Mouse (Mus musculus): ENCODE measurements around the gene Rfx2.
A peak's percentile ranks its signal among the peaks of the same experiment; 100 is the strongest.

Gene Rfx2

GRCm38 (mm10) chr17:56744173-56744572 is 86.6 kb downstream of the Rfx2 start:
- no peak for DNase-seq

GRCm38 (mm10) chr17:56740788-56741160 is 90.0 kb downstream of the Rfx2 start:
- no peak for DNase-seq

DNA sequence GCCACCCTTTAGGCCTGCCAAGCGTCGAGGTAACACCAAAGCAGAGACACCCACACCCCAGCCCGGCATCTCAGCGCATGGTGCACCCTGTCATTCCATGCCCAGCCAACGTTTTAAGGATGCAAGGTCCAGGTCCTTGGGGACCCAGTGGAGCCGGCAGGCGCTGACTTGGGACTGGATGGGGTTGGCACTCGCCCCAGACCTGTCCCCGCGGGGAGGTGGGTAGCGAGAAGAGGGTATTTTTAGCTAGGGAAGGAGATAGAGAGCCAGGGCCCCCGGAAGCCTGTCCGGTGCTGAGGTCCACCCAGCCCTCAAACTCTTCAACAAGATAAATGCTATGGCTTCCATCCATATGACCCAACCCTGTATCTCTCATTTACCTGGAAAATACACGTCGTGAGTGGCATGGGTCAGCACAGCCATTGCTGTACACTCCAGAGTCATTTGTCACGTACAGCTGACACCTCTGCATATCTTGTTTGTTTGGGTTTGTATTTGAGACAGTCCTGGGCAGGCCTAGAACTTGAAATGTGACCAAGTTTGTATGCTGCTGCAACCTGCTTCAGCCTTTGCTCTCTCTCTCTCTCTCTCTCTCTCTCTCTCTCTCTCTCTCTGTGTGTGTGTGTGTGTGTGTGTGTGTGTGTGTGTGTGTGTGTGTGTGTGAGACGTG is 90.6 kb downstream of the Rfx2 start:
- DNase-seq: no peak

DNA sequence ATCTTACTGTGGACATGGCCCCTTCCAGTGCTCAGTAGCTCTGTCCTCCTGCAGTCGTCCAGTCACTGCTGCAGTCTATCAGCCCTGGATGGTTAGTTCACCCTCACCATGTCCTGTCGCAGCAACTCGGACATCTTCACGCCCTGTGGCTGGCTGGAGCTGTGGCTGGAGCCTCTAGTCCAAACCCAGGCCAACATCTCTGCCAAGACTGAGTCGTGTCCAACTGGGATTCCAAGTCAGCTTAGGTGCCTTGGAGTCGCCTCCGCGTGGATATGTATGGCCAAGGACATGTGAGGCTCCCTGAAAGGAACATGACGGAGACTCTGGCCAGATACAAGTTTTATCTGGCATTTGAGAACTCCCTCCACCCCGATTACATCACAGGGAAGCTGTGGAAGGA is 92.6 kb downstream of the Rfx2 start:
- no peak for DNase-seq

DNA sequence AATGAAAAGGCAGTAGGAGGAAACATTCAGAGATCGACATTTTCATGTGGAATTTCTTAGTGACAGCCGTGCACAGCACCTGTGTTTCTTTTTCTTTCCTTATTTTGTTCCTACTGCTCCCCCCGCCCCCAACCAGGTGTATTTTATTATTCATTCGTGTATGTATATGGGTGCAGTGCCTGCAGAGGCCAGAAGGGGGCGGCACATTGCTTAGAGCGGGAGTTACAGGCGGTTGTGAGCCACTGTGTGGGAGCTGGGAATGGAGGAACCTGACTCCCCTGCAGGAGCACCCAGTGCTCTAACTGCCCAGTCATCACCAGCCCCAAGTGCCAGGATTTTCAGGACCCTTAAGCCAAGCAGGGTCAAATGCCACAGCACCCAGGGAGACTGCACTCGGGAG is 94.3 kb downstream of the Rfx2 start:
- DNase-seq: peak; percentile 42

- no peak for DNase-seq
Observed at GRCm38 (mm10) chr17:56729656-56730055, 101.2 kb downstream of the Rfx2 start.

DNA sequence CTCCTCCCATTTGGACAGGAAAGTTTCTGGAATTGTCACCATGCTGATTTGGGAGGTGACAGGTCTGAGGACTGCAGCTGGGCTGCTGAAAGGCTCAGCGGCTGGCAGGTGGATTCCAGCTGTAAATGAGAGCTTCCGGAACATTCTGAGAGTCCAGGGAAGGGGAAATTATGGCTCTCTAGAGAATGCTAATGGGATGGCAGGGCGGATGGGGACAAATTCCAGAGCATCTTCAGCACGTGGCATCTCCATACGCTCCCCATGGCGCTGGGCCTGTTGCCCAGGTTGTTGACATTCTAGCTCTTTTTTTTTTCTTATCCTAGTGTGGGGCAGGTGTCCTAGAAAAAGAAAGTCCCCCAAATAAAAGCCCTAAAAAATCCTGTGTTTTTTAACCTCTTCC is 101.7 kb downstream of the Rfx2 start:
- DNase-seq: no peak

DNA sequence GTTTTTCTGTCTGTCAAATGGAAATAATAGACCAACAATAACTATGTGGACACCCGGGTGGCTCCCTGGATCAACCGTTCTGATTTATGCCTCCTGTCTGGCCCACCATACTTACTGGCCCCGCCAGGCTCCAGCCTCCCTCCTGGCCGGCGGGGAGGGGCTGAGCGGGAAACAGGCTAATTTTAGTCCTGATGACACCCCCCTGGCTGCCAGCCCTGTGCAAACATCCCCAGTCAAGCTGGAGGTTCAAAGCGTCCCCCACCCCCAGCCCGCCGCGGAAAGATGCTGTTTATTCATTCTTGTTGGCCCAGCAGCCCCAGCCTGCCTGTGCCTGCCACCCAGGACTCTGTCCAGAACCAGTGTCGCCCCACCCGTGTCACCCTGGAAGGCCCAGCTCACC is 102.7 kb downstream of the Rfx2 start:
- DNase-seq: no peak

- no peak for DNase-seq
Observed at GRCm38 (mm10) chr17:56727659-56728058, 103.2 kb downstream of the Rfx2 start.

GRCm38 (mm10) chr17:56727029-56727649 is 103.7 kb downstream of the Rfx2 start:
- DNase-seq: no peak
